Mouse (Mus musculus) MEL (cell line): ENCODE measurements around the gene Nudt19. TPM values are rescaled to one million over a fixed set of nuclear protein-coding genes. Genes with fewer than 3 reads are reported as not detected.

ENCODE experiments used
- DNase-seq: peaks from one replicate; pipeline ENCODE4 v3.0.0; 2011; ENCODE audit warnings: low read depth, low spot score
- H3K27ac ChIP-seq: 2 replicates; pipeline ENCODE4 v1.5.1; 2012; ENCODE audit warnings: low read depth, mild to moderate bottlenecking, control low read depth, low read length, moderate library complexity; ENCODE audit not compliant: control insufficient read depth
- H3K27me3 ChIP-seq, 2 experiments: fragments of 150-350 bp in 1 of 2; sonication (generic) in 1 of 2; 2 replicates each; pipeline ENCODE4 v1.6.1; 2012; ENCODE audit warnings: low read length in 2 of 2, mild to moderate bottlenecking in 2 of 2, improper control_type of control experiment in 1 of 2, moderate library complexity in 1 of 2; ENCODE audit not compliant: insufficient read depth in 2 of 2, control insufficient read depth in 1 of 2
- H3K36me3 ChIP-seq, 2 experiments: 2 replicates each; pipeline ENCODE4 v1.6.1; 2012 to 2014; ENCODE audit warnings: low read length in 2 of 2, improper control_type of control experiment in 1 of 2, inconsistent platforms in 1 of 2, mild to moderate bottlenecking in 1 of 2; ENCODE audit not compliant: insufficient read depth in 2 of 2, control insufficient read depth in 1 of 2
- H3K4me1 ChIP-seq, 2 experiments: fragments of 150-350 bp in 1 of 2; sonication (generic) in 1 of 2; 2 replicates each; pipeline ENCODE4 v1.6.1; 2012; ENCODE audit warnings: low read length in 2 of 2, improper control_type of control experiment in 1 of 2, mild to moderate bottlenecking in 1 of 2; ENCODE audit not compliant: insufficient read depth in 2 of 2, control insufficient read depth in 1 of 2
- H3K4me3 ChIP-seq, 2 experiments: fragments of 150-350 bp in 1 of 2; sonication (generic) in 1 of 2; 2 replicates each; pipeline ENCODE4 v1.5.1; 2012; ENCODE audit warnings: low read depth in 2 of 2, low read length in 2 of 2, mild to moderate bottlenecking in 2 of 2, moderate library complexity in 2 of 2, control low read depth in 1 of 2, improper control_type of control experiment in 1 of 2; ENCODE audit not compliant: control insufficient read depth in 1 of 2, insufficient read depth in 1 of 2
- H3K79me2 ChIP-seq: 2 replicates; pipeline ENCODE4 v1.6.1; 2012; ENCODE audit warnings: mild to moderate bottlenecking, low read length, moderate library complexity; ENCODE audit not compliant: control insufficient read depth, poor library complexity, insufficient read depth
- H3K9ac ChIP-seq: 2 replicates; pipeline ENCODE4 v1.6.1; 2012; ENCODE audit warnings: low read depth, mild to moderate bottlenecking, control low read depth, low read length, moderate library complexity; ENCODE audit not compliant: control insufficient read depth, poor library complexity, severe bottlenecking
- H3K9me3 ChIP-seq: fragments of 150-350 bp; sonication (generic); replicated peaks from 2 replicates; pipeline ENCODE4 v1.6.1; 2012; ENCODE audit warnings: mild to moderate bottlenecking, low read length, improper control_type of control experiment, moderate library complexity; ENCODE audit not compliant: insufficient read depth
- BHLHE40 ChIP-seq: IDR thresholded peaks from 2 replicates; pipeline ENCODE4 v1.6.1; 2012; ENCODE audit warnings: low read depth, mild to moderate bottlenecking, inconsistent platforms, low read length, improper control_type of control experiment, borderline replicate concordance
- CHD1 ChIP-seq: IDR thresholded peaks from 2 replicates; pipeline ENCODE4 v1.6.1; 2012; ENCODE audit warnings: low read depth, mild to moderate bottlenecking, inconsistent platforms, low read length, improper control_type of control experiment
- CTCF ChIP-seq, 3 experiments: IDR thresholded peaks in 2 of 3; conservative IDR thresholded peaks in 1 of 3; 2 replicates each; pipeline ENCODE4 v1.5.1; 2011 to 2012; ENCODE audit warnings: low read length in 3 of 3, low read depth in 2 of 3, mild to moderate bottlenecking in 2 of 3, improper control_type of control experiment in 1 of 3, inconsistent platforms in 1 of 3, mixed read lengths in 1 of 3, moderate library complexity in 1 of 3; ENCODE audit not compliant: control insufficient read depth in 1 of 3, insufficient read depth in 1 of 3, poor library complexity in 1 of 3, severe bottlenecking in 1 of 3
- ELF1 ChIP-seq: IDR thresholded peaks from 2 replicates; pipeline ENCODE4 v1.6.1; 2014; ENCODE audit warnings: low read depth, mild to moderate bottlenecking, inconsistent platforms, low read length, improper control_type of control experiment, moderate library complexity
- GABPA ChIP-seq: IDR thresholded peaks from 2 replicates; pipeline ENCODE4 v1.6.1; 2012; ENCODE audit warnings: low read depth, mild to moderate bottlenecking, inconsistent platforms, low read length, improper control_type of control experiment, moderate library complexity
- HCFC1 ChIP-seq: IDR thresholded peaks from 2 replicates; pipeline ENCODE4 v1.6.1; 2012; ENCODE audit warnings: low read depth, mild to moderate bottlenecking, inconsistent platforms, low read length, improper control_type of control experiment, moderate library complexity
- KAT2A ChIP-seq: conservative IDR thresholded peaks from 2 replicates; pipeline ENCODE4 v1.6.1; 2012; ENCODE audit warnings: low read depth, low read length, improper control_type of control experiment, inconsistent platforms
- MAFK ChIP-seq: IDR thresholded peaks from 2 replicates; pipeline ENCODE4 v1.6.1; 2011; ENCODE audit warnings: low read depth, mild to moderate bottlenecking, low read length, improper control_type of control experiment, borderline replicate concordance
- MAZ ChIP-seq: IDR thresholded peaks from 2 replicates; pipeline ENCODE4 v1.6.1; 2012; ENCODE audit warnings: low read depth, mild to moderate bottlenecking, inconsistent platforms, low read length, improper control_type of control experiment
- MXI1 ChIP-seq: IDR thresholded peaks from 2 replicates; pipeline ENCODE4 v1.6.1; 2011; ENCODE audit warnings: mild to moderate bottlenecking, low read depth, low read length, improper control_type of control experiment
- MYC ChIP-seq: IDR thresholded peaks from 2 replicates; pipeline ENCODE4 v1.6.1; 2011; ENCODE audit warnings: low read depth, mild to moderate bottlenecking, low read length, improper control_type of control experiment, moderate library complexity
- NELFE ChIP-seq: IDR thresholded peaks from 2 replicates; pipeline ENCODE4 v1.6.1; 2011; ENCODE audit warnings: low read depth, low read length, improper control_type of control experiment
- NRF1 ChIP-seq: IDR thresholded peaks from 2 replicates; pipeline ENCODE4 v1.6.1; 2014; ENCODE audit warnings: low read depth, mild to moderate bottlenecking, inconsistent platforms, low read length, improper control_type of control experiment, moderate library complexity; ENCODE audit not compliant: poor library complexity, insufficient read depth, severe bottlenecking
- POLR2AphosphoS2 ChIP-seq: IDR thresholded peaks from 2 replicates; pipeline ENCODE4 v1.6.1; 2011; ENCODE audit warnings: low read length, improper control_type of control experiment
- RAD21 ChIP-seq: IDR thresholded peaks from 2 replicates; pipeline ENCODE4 v1.6.1; 2011; ENCODE audit warnings: mild to moderate bottlenecking, low read depth, low read length, improper control_type of control experiment
- SMC3 ChIP-seq: IDR thresholded peaks from 2 replicates; pipeline ENCODE4 v1.6.1; 2011; ENCODE audit warnings: low read depth, low read length, improper control_type of control experiment
- TBP ChIP-seq: IDR thresholded peaks from 2 replicates; pipeline ENCODE4 v1.8.0; 2011; ENCODE audit warnings: low read depth, low read length, improper control_type of control experiment
- TCF12 ChIP-seq: IDR thresholded peaks from 2 replicates; pipeline ENCODE4 v1.6.1; 2014; ENCODE audit warnings: low read depth, mild to moderate bottlenecking, inconsistent platforms, low read length, improper control_type of control experiment, moderate library complexity
- UBTF ChIP-seq: IDR thresholded peaks from 2 replicates; pipeline ENCODE4 v1.6.1; 2012; ENCODE audit warnings: low read depth, mild to moderate bottlenecking, inconsistent platforms, low read length, improper control_type of control experiment, moderate library complexity, borderline replicate concordance; ENCODE audit not compliant: insufficient read depth
- USF1 ChIP-seq: IDR thresholded peaks from 2 replicates; pipeline ENCODE4 v1.6.1; 2014; ENCODE audit warnings: low read depth, mild to moderate bottlenecking, inconsistent platforms, low read length, improper control_type of control experiment, moderate library complexity
- USF2 ChIP-seq, 2 experiments: IDR thresholded peaks; 2 replicates each; pipeline ENCODE4 v1.6.1; 2011 to 2012; ENCODE audit warnings: improper control_type of control experiment in 2 of 2, low read length in 2 of 2, borderline replicate concordance in 1 of 2, inconsistent platforms in 1 of 2, low read depth in 1 of 2, mild to moderate bottlenecking in 1 of 2; ENCODE audit not compliant: insufficient read depth in 1 of 2
- ZKSCAN1 ChIP-seq: IDR thresholded peaks from 2 replicates; pipeline ENCODE4 v1.6.1; 2012; ENCODE audit warnings: low read depth, mild to moderate bottlenecking, inconsistent platforms, low read length, improper control_type of control experiment, moderate library complexity
- polyA plus RNA-seq, 2 experiments: library from polyadenylated mRNA; stranded (reverse) in 1 of 2; unstranded in 1 of 2; fragments of >175 nt in 1 of 2; fragments of >200 nt in 1 of 2; gene quantifications; 2 replicates each; pipeline versions ENCODE4 v1.2.1 to v1.2.4; 2012; ENCODE audit warnings: low replicate concordance in 2 of 2, low read depth in 1 of 2; ENCODE audit not compliant: insufficient read length in 2 of 2, insufficient read depth in 1 of 2, missing spikeins in 1 of 2
- total RNA-seq: library from RNA; depleted of rRNA; stranded (reverse); fragments of 300-350 nt; gene quantifications from 2 replicates; pipeline ENCODE4 v1.2.3, GENCODE M21; 2012

Nudt19 gene
- total and polyA plus RNA-seq, 3 experiments, result 67.6 to 631 (median 89.1) TPM

DNA sequence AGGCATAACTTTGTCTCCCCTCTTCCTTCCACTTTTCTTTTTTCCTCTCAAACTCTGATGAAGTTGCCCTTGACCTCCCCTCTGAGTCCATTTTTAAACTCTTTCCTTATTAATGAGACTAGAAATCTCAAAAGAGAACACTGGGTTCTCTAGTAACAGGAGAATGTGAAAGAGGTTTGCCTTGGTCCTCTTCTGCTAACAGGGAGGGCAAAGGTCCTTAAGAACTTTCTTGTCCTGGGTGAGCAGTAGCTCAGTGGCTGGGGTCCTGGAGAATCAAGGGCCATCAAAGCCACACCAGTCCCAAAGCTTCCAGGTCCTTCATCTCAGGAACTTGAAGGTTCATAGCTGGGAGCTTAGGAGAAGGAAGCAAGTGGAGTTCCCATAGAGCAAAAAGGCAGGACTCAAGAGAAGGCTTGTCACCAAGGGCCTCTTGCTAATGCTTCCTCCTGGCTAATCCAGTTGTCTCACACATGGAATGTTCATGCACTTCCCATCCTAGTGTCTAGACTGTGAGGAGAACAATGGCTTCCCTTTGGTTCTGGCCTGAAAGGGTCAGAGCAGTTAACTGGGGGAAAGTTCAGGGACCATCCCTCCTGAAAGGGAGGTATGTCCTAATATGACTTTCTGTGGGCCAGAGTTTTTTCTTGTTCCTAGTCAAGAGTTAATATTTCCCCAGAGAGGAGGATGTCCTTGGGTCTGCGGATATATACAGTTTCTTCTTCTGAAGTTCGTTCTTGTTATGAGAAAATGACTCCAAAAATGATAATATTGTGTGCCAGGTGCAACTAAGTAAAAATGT is 8.2 kb upstream of the Nudt19 start:
- H3K36me3 ChIP-seq, result peaks cover 0 to 23% of the 10 kb centered on the region in 2 experiments; a peak in 2 of 4 replicates
- H3K9me3 ChIP-seq, result no peaks in the 10 kb centered on the region
- no peak for TF ChIP-seq USF1
- TF ChIP-seq CHD1, result no peak
- TF ChIP-seq TBP, result no peak
- TF ChIP-seq MYC, result no peak
- no peak for TF ChIP-seq MXI1
- TF ChIP-seq HCFC1, result no peak
- TF ChIP-seq TCF12, result no peak
- TF ChIP-seq CTCF (IDR thresholded peaks at IDR 0.05 in 2 of 3, conservative IDR thresholded peaks at IDR 0.05 in 1 of 3; ENCODE audit: control insufficient read depth in 1 of 3, insufficient read depth in 1 of 3, low read depth in 2 of 3, low read length in 3 of 3, poor library complexity in 1 of 3, severe bottlenecking in 1 of 3), result no peak
- TF ChIP-seq ZKSCAN1, result no peak
- no peak for TF ChIP-seq POLR2AphosphoS2
- no peak for TF ChIP-seq NELFE
- no peak for TF ChIP-seq RAD21
- no peak for TF ChIP-seq BHLHE40
- no peak for TF ChIP-seq USF2 (IDR thresholded peaks at IDR 0.05; ENCODE audit: borderline replicate concordance in 1 of 2, insufficient read depth in 1 of 2, low read depth in 1 of 2, low read length in 2 of 2)
- DNase-seq, result no peak
- H3K4me3 ChIP-seq, result no peak overlapping the region
- no peaks in the 10 kb centered on the region for H3K27me3 ChIP-seq
- H3K9ac ChIP-seq, result no peak overlapping the region
- H3K27ac ChIP-seq, result no peak overlapping the region
- no peaks in the 10 kb centered on the region for H3K79me2 ChIP-seq
- H3K4me1 ChIP-seq, result peaks cover 14 to 35% of the 10 kb centered on the region in 2 experiments

DNA sequence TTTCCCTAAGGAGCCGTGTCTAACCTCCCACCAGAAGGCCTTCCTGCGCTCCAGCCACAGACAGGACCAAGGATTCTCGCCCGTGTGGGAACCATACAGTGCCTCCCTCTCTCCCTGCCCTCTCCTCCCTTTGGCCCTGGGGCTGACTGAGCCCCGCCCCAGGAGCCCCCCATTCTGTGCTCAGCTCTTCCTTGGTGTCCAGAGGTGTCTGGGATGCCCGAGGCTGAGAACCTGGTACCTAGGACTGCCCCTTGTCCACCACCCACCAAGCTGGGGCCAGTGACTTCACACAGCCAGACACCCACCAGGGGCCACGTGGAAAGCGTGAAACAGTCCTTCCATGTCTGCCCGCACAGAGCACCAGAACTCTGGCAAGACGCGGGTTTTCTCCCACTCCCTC is 7.0 kb upstream of the Nudt19 start:
- no peak for TF ChIP-seq ZKSCAN1
- no peak for TF ChIP-seq ELF1
- TF ChIP-seq CTCF (IDR thresholded peaks at IDR 0.05 in 2 of 3, conservative IDR thresholded peaks at IDR 0.05 in 1 of 3; ENCODE audit: control insufficient read depth in 1 of 3, insufficient read depth in 1 of 3, low read depth in 2 of 3, low read length in 3 of 3, poor library complexity in 1 of 3, severe bottlenecking in 1 of 3), result no peak
- no peak for TF ChIP-seq MAFK
- TF ChIP-seq RAD21, result no peak
- no peak for TF ChIP-seq MAZ
- no peak for TF ChIP-seq MYC
- TF ChIP-seq SMC3, result no peak
- no peak for TF ChIP-seq UBTF
- TF ChIP-seq NRF1, result no peak
- TF ChIP-seq KAT2A, result no peak
- no peak for TF ChIP-seq GABPA
- Histone ChIP-seq H3K27ac (no peak overlapping the region), H3K4me1 (peaks cover 14 to 45% of the 10 kb centered on the region in 2 experiments), H3K9me3 (no peaks in the 10 kb centered on the region), H3K9ac (no peak overlapping the region; the same call in 1 of the 2 replicates), H3K27me3 (no peaks in the 10 kb centered on the region), H3K79me2 (no peaks in the 10 kb centered on the region), H3K4me3 (no peak overlapping the region), H3K36me3 (peaks cover 0 to 30% of the 10 kb centered on the region in 2 experiments; a peak in 2 of 4 replicates)
- DNase-seq, result no peak
